11 mouse cellular contexts compared by ENCODE assay signal in genomic region chr8:126694370-126694769, GRCm38 (mm10).
DNase-seq lines count a peak whose midpoint lies in the region; ATAC-seq lines count a peak whose summit lies in the region.
"Had no signal": no experiment of that assay in that cellular context is flagged by ENCODE, and none has a peak within 500 bp of the region (broad histone marks: within the 10 kb centered on the region; RNA-seq: fewer than 3 reads in every experiment).

No protein-coding gene starts in this region.

- intact Hi-C loops in heart, postnatal 36 days (cut with DNase I): no loop called here

- no peak overlapping the region for H3K4me2 ChIP-seq in midbrain, embryonic 11.5 days
- H3K4me2 ChIP-seq: heart, embryonic 13.5 days; liver, embryonic 15.5 days had no signal

- H3K9ac ChIP-seq in midbrain, embryonic 11.5 days (ENCODE audit: low read length): no peak overlapping the region; the same call in 1 of the 2 replicates
- H3K9ac ChIP-seq: heart, embryonic 13.5 days; liver, embryonic 15.5 days had no signal

- no peak overlapping the region for H3K4me3 ChIP-seq in midbrain, embryonic 11.5 days (ENCODE audit: low read depth, low read length)
- H3K4me3 ChIP-seq: heart, embryonic 13.5 days; liver, embryonic 15.5 days had no signal

- DNase-seq in kidney, postnatal 10 days: peak; percentile 43
- no peak for DNase-seq in kidney, adult 11 months
- DNase-seq in fibroblast of lung, adult 2 months (ENCODE audit: low read depth): peak; percentile 59
- DNase-seq in heart, postnatal 36 days: peak; percentile 49 to 50
- peak; percentile 54 to 72 for DNase-seq in lung, postnatal 4 days
- DNase-seq in c-Kit-positive CD71-positive TER-119-positive erythroid progenitor cells, embryonic 14.5 days (ENCODE audit: low spot score): no peak
- no peak for DNase-seq in midbrain, embryonic 11.5 days (ENCODE audit: low spot score, missing footprints)
- DNase-seq: cerebellum, adult 9-10 months had no signal

- WGBS in midbrain, embryonic 11.5 days: 84% methylated on average over 7 of the region's 7 CpGs

- no peak overlapping the region for H3K27ac ChIP-seq in midbrain, embryonic 11.5 days (ENCODE audit: low read depth, low read length)
- H3K27ac ChIP-seq: heart, embryonic 13.5 days; liver, embryonic 15.5 days had no signal

- H3K27me3 ChIP-seq in midbrain, embryonic 11.5 days (ENCODE audit: control insufficient read depth, insufficient read depth, low read length): no peaks in the 10 kb centered on the region
- H3K27me3 ChIP-seq: heart, embryonic 13.5 days; liver, embryonic 15.5 days had no signal

- H3K36me3 ChIP-seq in midbrain, embryonic 11.5 days (ENCODE audit: control insufficient read depth, insufficient read depth, low read length): no peaks in the 10 kb centered on the region
- H3K36me3 ChIP-seq: heart, embryonic 13.5 days; liver, embryonic 15.5 days had no signal

- no peak for ATAC-seq in granulocyte monocyte progenitor cell, adult 5-6 weeks (replicated peaks; ENCODE audit: poor library complexity, severe bottlenecking)
- ATAC-seq in midbrain, embryonic 11.5 days (ENCODE audit: low FRiP score): no peak

- peaks cover 9% of the 10 kb centered on the region; the same call in 1 of the 2 replicates for H3K4me1 ChIP-seq in midbrain, embryonic 11.5 days (ENCODE audit: control insufficient read depth, insufficient read depth, low read length)

- H3K9me3 ChIP-seq in midbrain, embryonic 11.5 days (ENCODE audit: control insufficient read depth, low read length): no peaks in the 10 kb centered on the region
- H3K9me3 ChIP-seq: heart, embryonic 13.5 days; liver, embryonic 15.5 days had no signal

Comparison
In these comparisons a context has a peak if more than half of its experiments do, and no peak if none do; other contexts are left out.
1. DNase-seq: peak in kidney, postnatal 10 days (single experiment), fibroblast of lung, adult 2 months (single experiment), heart, postnatal 36 days (2 of 2) and lung, postnatal 4 days (2 of 2); none in kidney, adult 11 months (single experiment), c-Kit-positive CD71-positive TER-119-positive erythroid progenitor cells, embryonic 14.5 days (single experiment) and midbrain, embryonic 11.5 days (single experiment).